Mouse (Mus musculus) testis, adult 2 months (tissue): ENCODE measurements around the gene Tmem246. TPM values are rescaled to one million over a fixed set of nuclear protein-coding genes. Genes with fewer than 3 reads are reported as not detected.

ENCODE experiments used
- H3K27ac ChIP-seq: fragments of 200-500 bp; 2 replicates; pipeline ENCODE4 v1.5.1; 2012; ENCODE audit warnings: low read depth, low read length; ENCODE audit not compliant: control insufficient read depth, insufficient read depth
- H3K27me3 ChIP-seq: fragments of 200-500 bp; 2 replicates; pipeline ENCODE4 v1.6.1; 2012; ENCODE audit warnings: mild to moderate bottlenecking, low read length, moderate library complexity; ENCODE audit not compliant: control insufficient read depth, insufficient read depth
- H3K36me3 ChIP-seq: fragments of 200-500 bp; 2 replicates; pipeline ENCODE4 v1.6.1; 2012; ENCODE audit warnings: mild to moderate bottlenecking, low read length; ENCODE audit not compliant: control insufficient read depth, insufficient read depth
- H3K4me1 ChIP-seq: fragments of 200-500 bp; 2 replicates; pipeline ENCODE4 v1.6.1; 2012; ENCODE audit warnings: low read length; ENCODE audit not compliant: control insufficient read depth, insufficient read depth
- H3K4me3 ChIP-seq: fragments of 200-500 bp; 2 replicates; pipeline ENCODE4 v1.5.1; 2012; ENCODE audit warnings: low read depth, mild to moderate bottlenecking, low read length, moderate library complexity, mixed read lengths; ENCODE audit not compliant: control insufficient read depth
- CTCF ChIP-seq: fragments of 200-500 bp; IDR thresholded peaks from 2 replicates; pipeline ENCODE4 v1.5.1; 2012; ENCODE audit warnings: low read depth, mild to moderate bottlenecking, inconsistent platforms, low read length, moderate library complexity; ENCODE audit not compliant: control insufficient read depth, insufficient read depth, insufficient replicate concordance
- POLR2A ChIP-seq: fragments of 200-500 bp; IDR thresholded peaks from 2 replicates; pipeline ENCODE4 v1.6.1; 2012; ENCODE audit warnings: low read depth, mild to moderate bottlenecking, inconsistent platforms, low read length, moderate library complexity; ENCODE audit not compliant: control insufficient read depth
- polyA plus RNA-seq: library from polyadenylated mRNA; depleted of rRNA; stranded (reverse); fragments of >200 nt; gene quantifications from 2 replicates; pipeline ENCODE4 v1.2.3, GENCODE M21; 2012; rRNA removed

The Tmem246 gene
- polyA plus RNA-seq, 1 experiment, result 104 TPM

- H3K27ac ChIP-seq, result no peak overlapping the region
- H3K36me3 ChIP-seq, result no peaks in the 10 kb centered on the region
- TF ChIP-seq POLR2A (no peak), CTCF (no peak)
- no peaks in the 10 kb centered on the region for H3K27me3 ChIP-seq
- no peak overlapping the region for H3K4me3 ChIP-seq
- H3K4me1 ChIP-seq, result no peaks in the 10 kb centered on the region; the same call in 1 of the 2 replicates
These were observed 61.9 kb downstream of the Tmem246 start for GRCm38 (mm10) chr4:49535675-49536294.

GRCm38 (mm10) chr4:49535036-49535435 is 62.6 kb downstream of the Tmem246 start:
- no peaks in the 10 kb centered on the region for H3K27me3 ChIP-seq
- no peaks in the 10 kb centered on the region; the same call in 1 of the 2 replicates for H3K4me1 ChIP-seq
- TF ChIP-seq POLR2A, result no peak
- TF ChIP-seq CTCF, result no peak
- no peaks in the 10 kb centered on the region for H3K36me3 ChIP-seq
- H3K27ac ChIP-seq, result no peak overlapping the region
- no peak overlapping the region for H3K4me3 ChIP-seq

Other genes with a start within 250 kb of the Tmem246 start
- gene Acnat2, start 189.7 kb downstream of the Tmem246 start, polyA plus RNA-seq, result 0.15 and 0.17 TPM in 2 replicates
- 0.34 TPM in 1 of 2 replicates, not detected in the other for gene Acnat1, start 124.0 kb downstream of the Tmem246 start, polyA plus RNA-seq
- gene Baat, start 91.3 kb downstream of the Tmem246 start, polyA plus RNA-seq, result not detected in 2 replicates
- gene Mrpl50, start 76.8 kb downstream of the Tmem246 start, polyA plus RNA-seq, result 2.3 and 3.0 TPM in 2 replicates
- 4.9 and 5.4 TPM in 2 replicates for gene Zfp189, start 76.7 kb downstream of the Tmem246 start, polyA plus RNA-seq
- gene Aldob, start 48.3 kb downstream of the Tmem246 start, polyA plus RNA-seq, result 0.10 and 0.25 TPM in 2 replicates
- 9.5 and 11.7 TPM in 2 replicates for gene Rnf20, start 34.1 kb upstream of the Tmem246 start, polyA plus RNA-seq
- 135 and 153 TPM in 2 replicates for gene Ppp3r2, start 84.1 kb upstream of the Tmem246 start, polyA plus RNA-seq
- 0.04 and 0.05 TPM in 2 replicates for gene Grin3a, start 247.9 kb upstream of the Tmem246 start, polyA plus RNA-seq